ENCODE assay signal across 31 mouse cellular contexts in the genomic region with DNA sequence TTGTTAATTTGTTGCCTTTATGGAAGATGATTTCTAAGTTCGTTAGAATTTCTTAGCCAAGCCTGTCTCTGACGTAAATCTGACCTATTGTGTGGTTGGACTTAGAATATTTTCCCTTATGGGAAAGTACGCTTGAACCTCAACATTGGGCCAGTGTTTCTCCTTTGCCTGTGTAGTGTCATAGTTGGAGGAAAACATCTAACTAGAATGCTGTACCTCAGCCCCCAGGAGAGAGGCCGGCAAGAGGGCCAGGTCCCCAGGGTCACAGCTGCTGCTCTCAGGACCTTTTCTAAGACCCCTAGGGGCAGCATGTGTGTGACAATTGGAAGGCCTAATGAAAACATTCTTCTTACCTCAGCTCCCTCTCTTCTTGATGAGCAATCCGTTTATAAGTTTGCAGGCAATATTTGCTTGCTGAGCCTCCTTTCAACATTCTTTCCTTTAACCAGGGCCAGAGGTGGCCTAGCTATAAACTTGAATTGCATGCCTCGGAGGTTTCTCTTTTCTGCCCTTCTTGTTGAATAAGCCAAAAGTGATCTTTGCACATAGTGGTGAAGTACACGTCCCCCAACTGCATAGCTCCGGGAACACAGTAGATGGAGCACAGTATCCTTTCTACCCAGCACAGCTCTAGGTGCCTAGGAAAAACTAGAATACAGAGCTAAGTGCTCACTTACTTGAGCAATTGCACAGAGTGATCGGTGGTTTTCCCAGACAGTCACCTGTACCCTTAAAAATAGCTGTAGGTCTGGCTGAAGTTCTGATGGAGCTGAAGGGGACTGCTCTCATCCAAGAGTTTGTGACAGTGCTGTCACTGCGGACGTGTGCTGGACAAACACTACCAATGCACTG. TPM values are rescaled to one million over a fixed set of nuclear protein-coding genes. Genes with fewer than 3 reads are reported as not detected.
DNase-seq lines count a peak whose midpoint lies in the region; ATAC-seq and TF ChIP-seq lines count a peak whose summit lies in the region.
"Had no signal": no experiment of that assay in that cellular context is flagged by ENCODE, and none has a peak within 500 bp of the region (broad histone marks: within the 10 kb centered on the region; RNA-seq: fewer than 3 reads in every experiment).

No protein-coding gene starts in this region.

- WGBS in liver, postnatal 0 days (ENCODE audit: insufficient replicate concordance) = 66% methylated on average over 11 of the region's 11 CpGs
- 79% methylated on average over 11 of the region's 11 CpGs for WGBS in liver, embryonic 11.5 days
- WGBS in intestine, embryonic 16.5 days = 54% methylated on average over 11 of the region's 11 CpGs
- 57% methylated on average over 11 of the region's 11 CpGs for WGBS in stomach, embryonic 16.5 days

- H3K4me2 ChIP-seq in liver, postnatal 0 days (ENCODE audit: low read depth, low read length) = no peak overlapping the region
- no peak overlapping the region for H3K4me2 ChIP-seq in liver, embryonic 11.5 days
- H3K4me2 ChIP-seq in intestine, embryonic 16.5 days (ENCODE audit: low read depth, low read length) = peak overlapping the region; percentile 17
- no peak overlapping the region for H3K4me2 ChIP-seq in stomach, embryonic 16.5 days (ENCODE audit: low read depth, low read length)
- H3K4me2 ChIP-seq: embryonic facial prominence, embryonic 12.5 days; heart, embryonic 13.5 days; hindbrain, embryonic 15.5 days; limb, embryonic 13.5 days; lung, embryonic 14.5 days had no signal

- H3K4me3 ChIP-seq in liver, postnatal 0 days (ENCODE audit: low read depth, low read length) = no peak overlapping the region
- no peak overlapping the region for H3K4me3 ChIP-seq in liver, embryonic 11.5 days (ENCODE audit: low read depth, low read length)
- H3K4me3 ChIP-seq in intestine, embryonic 16.5 days (ENCODE audit: low read length) = no peak overlapping the region
- H3K4me3 ChIP-seq in stomach, embryonic 16.5 days (replicated peaks; ENCODE audit: low read length) = no peak overlapping the region
- H3K4me3 ChIP-seq: embryonic facial prominence, embryonic 12.5 days; heart, embryonic 13.5 days; hindbrain, embryonic 10.5 days; hindbrain, embryonic 15.5 days; left cerebral cortex, adult 2 months; limb, embryonic 13.5 days had no signal

- no peaks in the 10 kb centered on the region for H3K36me3 ChIP-seq in liver, postnatal 0 days (replicated peaks; ENCODE audit: insufficient read depth, low read length)
- no peaks in the 10 kb centered on the region for H3K36me3 ChIP-seq in liver, embryonic 11.5 days (ENCODE audit: control insufficient read depth, insufficient read depth, low read length)
- no peaks in the 10 kb centered on the region for H3K36me3 ChIP-seq in intestine, embryonic 16.5 days (ENCODE audit: control insufficient read depth, insufficient read depth, low read length)
- H3K36me3 ChIP-seq in stomach, embryonic 16.5 days (ENCODE audit: control insufficient read depth, insufficient read depth, low read length) = no peaks in the 10 kb centered on the region
- H3K36me3 ChIP-seq: embryonic facial prominence, embryonic 12.5 days; hindbrain, embryonic 10.5 days; hindbrain, embryonic 15.5 days; limb, embryonic 13.5 days had no signal

- H3K9me3 ChIP-seq in liver, postnatal 0 days (ENCODE audit: low read length) = no peaks in the 10 kb centered on the region
- H3K9me3 ChIP-seq in liver, embryonic 11.5 days (ENCODE audit: control insufficient read depth, low read length) = no peaks in the 10 kb centered on the region
- no peaks in the 10 kb centered on the region for H3K9me3 ChIP-seq in intestine, embryonic 16.5 days (ENCODE audit: control insufficient read depth, low read length)
- no peaks in the 10 kb centered on the region for H3K9me3 ChIP-seq in stomach, embryonic 16.5 days (replicated peaks; ENCODE audit: control insufficient read depth, low read length)
- H3K9me3 ChIP-seq: embryonic facial prominence, embryonic 12.5 days; heart, embryonic 13.5 days; hindbrain, embryonic 15.5 days; limb, embryonic 13.5 days had no signal

- no peak for ATAC-seq in liver, postnatal 0 days
- no peak for ATAC-seq in liver, embryonic 11.5 days (replicated peaks; ENCODE audit: low FRiP score)
- peak; percentile 61 for ATAC-seq in intestine, embryonic 16.5 days
- ATAC-seq in stomach, embryonic 16.5 days (ENCODE audit: insufficient read depth, low FRiP score) = no peak
- ATAC-seq: activated CD4-positive, CD25-positive, alpha-beta regulatory T cell, adult 4 months; forebrain, embryonic 14.5 days; inflammation-experienced regulatory T-cells, adult 6 months had no signal

- H3K27ac ChIP-seq in liver, postnatal 0 days (ENCODE audit: low read depth) = no peak overlapping the region
- no peak overlapping the region for H3K27ac ChIP-seq in liver, embryonic 11.5 days (ENCODE audit: low read depth, low read length)
- peak overlapping the region; percentile 69 for H3K27ac ChIP-seq in intestine, embryonic 16.5 days (ENCODE audit: low read length)
- H3K27ac ChIP-seq in stomach, embryonic 16.5 days (ENCODE audit: low read length) = peak overlapping the region; percentile 16; the same call in 1 of the 2 replicates
- H3K27ac ChIP-seq: embryonic facial prominence, embryonic 12.5 days; heart, embryonic 13.5 days; hindbrain, embryonic 10.5 days; hindbrain, embryonic 15.5 days; left cerebral cortex, adult 2 months; limb, embryonic 13.5 days; liver, embryonic 14.5 days had no signal

- peaks cover 12% of the 10 kb centered on the region; the same call in 1 of the 2 replicates for H3K4me1 ChIP-seq in liver, postnatal 0 days (ENCODE audit: insufficient read depth)
- peaks cover 4% of the 10 kb centered on the region; the same call in 1 of the 2 replicates for H3K4me1 ChIP-seq in liver, embryonic 11.5 days (replicated peaks; ENCODE audit: control insufficient read depth, insufficient read depth, low read length)
- H3K4me1 ChIP-seq in intestine, embryonic 16.5 days (ENCODE audit: control insufficient read depth, insufficient read depth, low read length) = peaks cover 28% of the 10 kb centered on the region
- peaks cover 17% of the 10 kb centered on the region; the same call in 1 of the 2 replicates for H3K4me1 ChIP-seq in stomach, embryonic 16.5 days (ENCODE audit: control insufficient read depth, insufficient read depth, low read length)

- 0 out of 2 replicates have a peak, but pooled peaks have one; percentile 9 for TF ChIP-seq CTCF in liver, postnatal 0 days (IDR thresholded peaks at IDR 0.05; ENCODE audit: low read depth)

- peak; percentile 74 for DNase-seq in heart, adult 11 months
- DNase-seq in heart, postnatal 4 days = no peak
- peak; percentile 35 for DNase-seq in liver, postnatal 0 days
- no peak for DNase-seq in liver, embryonic 11.5 days (ENCODE audit: low spot score)
- DNase-seq in right cerebral cortex, adult 2 months (ENCODE audit: low spot score in 2 of 2) = no peak
- DNase-seq in T-cell, adult 2 months (ENCODE audit: low spot score) = no peak
- DNase-seq: adrenal gland, adult 8-10 months; cerebellum, adult 2 months; cerebellum, postnatal 14 days; embryo, embryonic 11 days; heart, postnatal 10 days; lung, embryonic 14.5 days; lung, postnatal 14 days; midbrain, embryonic 14.5 days; retina, postnatal 1 day; right cerebral cortex, postnatal 25 days; spleen, adult 18-20 months; thymus, adult 18-20 months; thymus, postnatal 25 days had no signal

- no peak for TF ChIP-seq EP300 in liver, postnatal 0 days (IDR thresholded peaks at IDR 0.05; ENCODE audit: low read depth)

- H3K27me3 ChIP-seq in liver, postnatal 0 days (ENCODE audit: insufficient read depth, low read length) = no peaks in the 10 kb centered on the region
- H3K27me3 ChIP-seq in liver, embryonic 11.5 days (replicated peaks; ENCODE audit: control insufficient read depth, insufficient read depth, low read length) = no peaks in the 10 kb centered on the region
- no peaks in the 10 kb centered on the region for H3K27me3 ChIP-seq in intestine, embryonic 16.5 days (replicated peaks; ENCODE audit: control insufficient read depth, insufficient read depth, low read length)
- H3K27me3 ChIP-seq in stomach, embryonic 16.5 days (ENCODE audit: control insufficient read depth, insufficient read depth, low read length) = no peaks in the 10 kb centered on the region
- H3K27me3 ChIP-seq: embryonic facial prominence, embryonic 12.5 days; heart, embryonic 13.5 days; hindbrain, embryonic 15.5 days; limb, embryonic 13.5 days had no signal

- no peak overlapping the region for H3K9ac ChIP-seq in liver, postnatal 0 days (replicated peaks)
- no peak overlapping the region for H3K9ac ChIP-seq in liver, embryonic 11.5 days (ENCODE audit: low read depth, low read length)
- H3K9ac ChIP-seq in intestine, embryonic 16.5 days (ENCODE audit: low read depth, low read length) = no peak overlapping the region
- H3K9ac ChIP-seq in stomach, embryonic 16.5 days (ENCODE audit: low read length) = no peak overlapping the region
- H3K9ac ChIP-seq: embryonic facial prominence, embryonic 12.5 days; heart, embryonic 13.5 days; hindbrain, embryonic 15.5 days; limb, embryonic 13.5 days; liver, embryonic 14.5 days; lung, embryonic 14.5 days had no signal

RNA-seq across cellular contexts. Expression of a gene that starts 23.7 kb away (rescaled TPM):
- total RNA-seq in heart, postnatal 4 days (2021) = 10 to 100 TPM; 71.6 to 86.7 TPM
- polyA plus RNA-seq in liver, postnatal 0 days (2015; fragmentation: Nextera tagmentation; extraction: Ambion mirVana) = 2.4 and 2.7 TPM in 2 replicates
- polyA plus RNA-seq in liver, embryonic 11.5 days (2014; fragmentation: Nextera tagmentation; extraction: Ambion mirVana) = 7.9 and 9.4 TPM in 2 replicates
- polyA plus RNA-seq in intestine, embryonic 16.5 days (2015; fragmentation: Nextera tagmentation; extraction: Ambion mirVana) = 6.3 and 10.3 TPM in 2 replicates
- polyA plus RNA-seq in stomach, embryonic 16.5 days (2015; fragmentation: Nextera tagmentation; extraction: Ambion mirVana) = 10.3 and 10.8 TPM in 2 replicates

Comparison
In these comparisons a context has a peak if more than half of its experiments do, and no peak if none do; other contexts are left out.
1. DNase-seq: peak in heart, adult 11 months (single experiment) and liver, postnatal 0 days (single experiment); none in heart, postnatal 4 days (single experiment), liver, embryonic 11.5 days (single experiment), right cerebral cortex, adult 2 months (0 of 2) and T-cell, adult 2 months (single experiment).
2. H3K27ac ChIP-seq: peak in intestine, embryonic 16.5 days (single experiment) and stomach, embryonic 16.5 days (single experiment); none in liver, postnatal 0 days (single experiment) and liver, embryonic 11.5 days (single experiment).